30 mouse cellular contexts compared by ENCODE assay signal in genomic region chr6:136508652-136509051, GRCm38 (mm10).
"Had no signal": no experiment of that assay in that cellular context is flagged by ENCODE, and none has a peak within 500 bp of the region (broad histone marks: within the 10 kb centered on the region; RNA-seq: fewer than 3 reads in every experiment).

No protein-coding gene starts in this region.

- H3K9me3 ChIP-seq: limb, embryonic 10.5 days; limb, embryonic 12.5 days; limb, embryonic 15.5 days; liver, embryonic 12.5 days; liver, embryonic 15.5 days; lung, embryonic 15.5 days; midbrain, embryonic 12.5 days; midbrain, embryonic 15.5 days had no signal

- ATAC-seq: liver, embryonic 12.5 days; liver, postnatal 0 days; lung, postnatal 0 days; midbrain, embryonic 13.5 days; midbrain, embryonic 15.5 days; midbrain, embryonic 16.5 days had no signal

- H3K27me3 ChIP-seq: limb, embryonic 12.5 days; limb, embryonic 13.5 days; limb, embryonic 15.5 days; liver, embryonic 12.5 days; liver, embryonic 13.5 days; liver, embryonic 15.5 days; lung, embryonic 15.5 days; megakaryocyte, embryonic 14.5 days; midbrain, embryonic 12.5 days; midbrain, embryonic 13.5 days; midbrain, embryonic 15.5 days; neural tube, embryonic 12.5 days had no signal

- H3K27ac ChIP-seq: limb, embryonic 10.5 days; limb, embryonic 12.5 days; limb, embryonic 13.5 days; limb, embryonic 15.5 days; liver, embryonic 12.5 days; liver, embryonic 13.5 days; liver, embryonic 14.5 days; liver, embryonic 15.5 days; lung, embryonic 15.5 days; macrophage; midbrain, embryonic 12.5 days; midbrain, embryonic 13.5 days; midbrain, embryonic 15.5 days; neural tube, embryonic 12.5 days had no signal

- H3K4me1 ChIP-seq: limb, embryonic 10.5 days; limb, embryonic 12.5 days; limb, embryonic 13.5 days; limb, embryonic 15.5 days; liver, embryonic 12.5 days; lung, embryonic 15.5 days; midbrain, embryonic 12.5 days; midbrain, embryonic 13.5 days; midbrain, embryonic 15.5 days; neural tube, embryonic 12.5 days had no signal

- H3K9ac ChIP-seq: limb, embryonic 12.5 days; limb, embryonic 13.5 days; limb, embryonic 15.5 days; liver, embryonic 12.5 days; liver, embryonic 13.5 days; liver, embryonic 14.5 days; liver, embryonic 15.5 days; liver, postnatal 0 days; lung, embryonic 14.5 days; lung, embryonic 15.5 days; midbrain, embryonic 12.5 days; midbrain, embryonic 13.5 days; midbrain, embryonic 15.5 days; neural tube, embryonic 12.5 days had no signal

- H3K36me3 ChIP-seq: limb, embryonic 10.5 days; limb, embryonic 12.5 days; limb, embryonic 13.5 days; limb, embryonic 15.5 days; liver, embryonic 12.5 days; liver, embryonic 13.5 days; liver, embryonic 15.5 days; lung, embryonic 15.5 days; midbrain, embryonic 12.5 days; midbrain, embryonic 13.5 days; midbrain, embryonic 15.5 days; neural tube, embryonic 12.5 days had no signal

- H3K4me2 ChIP-seq: limb, embryonic 12.5 days; limb, embryonic 13.5 days; limb, embryonic 15.5 days; liver, embryonic 11.5 days; liver, embryonic 12.5 days; liver, embryonic 13.5 days; liver, embryonic 15.5 days; lung, embryonic 14.5 days; lung, embryonic 15.5 days; midbrain, embryonic 11.5 days; midbrain, embryonic 12.5 days; midbrain, embryonic 13.5 days; midbrain, embryonic 15.5 days; neural tube, embryonic 12.5 days had no signal

- DNase-seq: left cerebral cortex, postnatal 4 days; liver; liver, embryonic 13.5 days; liver, postnatal 0 days; lung, adult 18-20 months; lung, adult 2 months; lung, embryonic 14.5 days; lung, postnatal 10 days; lung, postnatal 14 days; lung, postnatal 36 days; lung, postnatal 4 days had no signal

- H3K4me3 ChIP-seq: limb, embryonic 10.5 days; limb, embryonic 12.5 days; limb, embryonic 13.5 days; limb, embryonic 15.5 days; liver, embryonic 12.5 days; liver, embryonic 13.5 days; liver, embryonic 15.5 days; lung, embryonic 15.5 days; megakaryocyte, embryonic 14.5 days; midbrain, embryonic 12.5 days; midbrain, embryonic 13.5 days; midbrain, embryonic 15.5 days; myocyte; neural tube, embryonic 12.5 days had no signal
